Mouse (Mus musculus) C3H10T1/2 (cell line): ENCODE data around the gene Mme. TPM values are rescaled to one million over a fixed set of nuclear protein-coding genes. Genes with fewer than 3 reads are reported as not detected.

ENCODE experiments used
- polyA plus RNA-seq, 2 experiments: library from polyadenylated mRNA; unstranded; fragments of >200 nt; fragmentation: generic; extraction: Trizol; gene quantifications; one replicate each; pipeline ENCODE4 v1.2.1; 2012; ENCODE audit warnings: missing spikeins in 2 of 2

Gene Mme
- polyA plus RNA-seq = 10 to 100 TPM in 1 of 2 experiments, under 1 TPM in 1; 0.13 to 20.2 TPM

GRCm38 (mm10) chr3:63241099-63241587 lies at the start of gene Mme:
Mme (plus strand) TSS chr3:63241537.

Other genes with a start within 250 kb of the Mme start
- not detected for gene Gm34302, start 242.3 kb downstream of the Mme start, polyA plus RNA-seq